In the genomic region with DNA sequence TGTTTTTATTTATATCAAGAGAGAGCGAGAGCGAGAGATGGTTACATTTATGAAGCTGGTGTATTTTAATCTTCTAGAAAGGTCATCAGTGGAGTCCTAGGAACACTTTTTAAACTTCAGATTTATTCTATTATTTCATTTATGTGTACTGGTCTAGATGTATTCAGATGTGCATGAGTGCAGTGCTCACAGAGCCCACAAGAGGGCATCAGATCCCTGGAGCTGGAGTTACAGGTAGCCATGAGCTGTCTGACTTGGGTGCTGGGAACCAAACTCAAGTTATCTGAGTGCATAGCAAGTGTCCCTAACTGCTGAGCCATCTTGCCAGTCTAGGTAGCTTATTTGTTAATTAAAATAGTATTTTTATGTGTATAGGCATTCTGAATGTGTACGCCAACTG, we compare ENCODE assay signal across 9 mouse cellular contexts.
DNase-seq lines count a peak whose midpoint lies in the region; ATAC-seq and TF ChIP-seq lines count a peak whose summit lies in the region.
"Had no signal": no experiment of that assay in that cellular context is flagged by ENCODE, and none has a peak within 500 bp of the region (broad histone marks: within the 10 kb centered on the region; RNA-seq: fewer than 3 reads in every experiment).

No protein-coding gene starts in this region.

- H3K27me3 ChIP-seq in liver, embryonic 14.5 days (ENCODE audit: control insufficient read depth, insufficient read depth, low read length) = no peaks in the 10 kb centered on the region
- no peaks in the 10 kb centered on the region for H3K27me3 ChIP-seq in liver, embryonic 11.5 days (replicated peaks; ENCODE audit: control insufficient read depth, insufficient read depth, low read length)
- no peaks in the 10 kb centered on the region for H3K27me3 ChIP-seq in embryonic facial prominence, embryonic 10.5 days (replicated peaks; ENCODE audit: low read depth, poor library complexity, severe bottlenecking)
- H3K27me3 ChIP-seq: limb, embryonic 15.5 days had no signal

- intact Hi-C loops in gastrocnemius, postnatal 14 days (cut with DNase I; ENCODE audit: low total_unique reads) = no loop called here

- H3K36me3 ChIP-seq in liver, embryonic 14.5 days (replicated peaks; ENCODE audit: control insufficient read depth, insufficient read depth, low read depth) = no peaks in the 10 kb centered on the region
- no peaks in the 10 kb centered on the region for H3K36me3 ChIP-seq in liver, embryonic 11.5 days (ENCODE audit: control insufficient read depth, insufficient read depth, low read length)
- H3K36me3 ChIP-seq in embryonic facial prominence, embryonic 10.5 days (replicated peaks) = no peaks in the 10 kb centered on the region
- H3K36me3 ChIP-seq: limb, embryonic 15.5 days had no signal

- no peak overlapping the region for H3K4me3 ChIP-seq in liver, embryonic 14.5 days (ENCODE audit: insufficient read depth in 1 of 2, low read depth in 2 of 2, low read length in 2 of 2)
- H3K4me3 ChIP-seq in liver, embryonic 11.5 days (ENCODE audit: low read depth, low read length) = no peak overlapping the region
- H3K4me3 ChIP-seq in embryonic facial prominence, embryonic 10.5 days = no peak overlapping the region
- H3K4me3 ChIP-seq: limb, embryonic 15.5 days had no signal

- no peak overlapping the region for H3K27ac ChIP-seq in liver, embryonic 14.5 days
- no peak overlapping the region for H3K27ac ChIP-seq in liver, embryonic 11.5 days (ENCODE audit: low read depth, low read length)
- H3K27ac ChIP-seq in embryonic facial prominence, embryonic 10.5 days (replicated peaks) = no peak overlapping the region
- H3K27ac ChIP-seq: limb, embryonic 15.5 days had no signal

- no peak overlapping the region for H3K4me2 ChIP-seq in liver, embryonic 14.5 days (ENCODE audit: low read depth)
- H3K4me2 ChIP-seq in liver, embryonic 11.5 days = no peak overlapping the region
- H3K4me2 ChIP-seq: limb, embryonic 15.5 days had no signal

- DNase-seq in gastrocnemius, postnatal 10 days = peak; percentile 26
- DNase-seq in gastrocnemius, postnatal 14 days = no peak
- DNase-seq in liver, embryonic 14.5 days (ENCODE audit: low read depth in 3 of 3, low spot score in 3 of 3) = no peak
- no peak for DNase-seq in liver, embryonic 11.5 days (ENCODE audit: low spot score)
- DNase-seq in ES-CJ7 (ENCODE audit: low read depth, low spot score) = peak; percentile 81
- DNase-seq in embryonic facial prominence, embryonic 10.5 days (ENCODE audit: low spot score) = peak; percentile 21
- DNase-seq in urinary bladder, postnatal 14 days (ENCODE audit: low spot score) = no peak

- peak; percentile 52 for TF ChIP-seq CTCF in liver, embryonic 14.5 days (IDR thresholded peaks at IDR 0.05; ENCODE audit: low read depth)

- H3K4me1 ChIP-seq in liver, embryonic 14.5 days (replicated peaks; ENCODE audit: control insufficient read depth in 2 of 2, insufficient read depth in 2 of 2, low read length in 1 of 2) = no peaks in the 10 kb centered on the region
- no peaks in the 10 kb centered on the region for H3K4me1 ChIP-seq in liver, embryonic 11.5 days (replicated peaks; ENCODE audit: control insufficient read depth, insufficient read depth, low read length)
- H3K4me1 ChIP-seq in embryonic facial prominence, embryonic 10.5 days = peaks cover 9% of the 10 kb centered on the region; the same call in 1 of the 2 replicates

- TF ChIP-seq EP300 in liver, embryonic 14.5 days (IDR thresholded peaks at IDR 0.05; ENCODE audit: low read depth) = no peak

- no peak for ATAC-seq in liver, embryonic 14.5 days (ENCODE audit: insufficient read depth)
- ATAC-seq in liver, embryonic 11.5 days (replicated peaks; ENCODE audit: low FRiP score) = no peak
- ATAC-seq in frontal cortex, adult (ENCODE audit: low TSS enrichment) = no peak

- H3K9ac ChIP-seq in liver, embryonic 14.5 days (replicated peaks) = no peak overlapping the region
- no peak overlapping the region for H3K9ac ChIP-seq in liver, embryonic 11.5 days (ENCODE audit: low read depth, low read length)
- H3K9ac ChIP-seq: limb, embryonic 15.5 days had no signal

- WGBS in liver, embryonic 14.5 days (ENCODE audit: insufficient replicate concordance) = 85% methylated on average over 3 of the region's 3 CpGs
- WGBS in liver, embryonic 11.5 days = 90% methylated on average over 3 of the region's 3 CpGs
- 97% methylated on average over 3 of the region's 3 CpGs for WGBS in embryonic facial prominence, embryonic 10.5 days

- no peaks in the 10 kb centered on the region for H3K9me3 ChIP-seq in liver, embryonic 14.5 days (ENCODE audit: control insufficient read depth, low read length)
- no peaks in the 10 kb centered on the region for H3K9me3 ChIP-seq in liver, embryonic 11.5 days (ENCODE audit: control insufficient read depth, low read length)
- H3K9me3 ChIP-seq in embryonic facial prominence, embryonic 10.5 days = 0 out of 2 replicates have a peak, but pooled peaks cover 4% of the 10 kb centered on the region
- H3K9me3 ChIP-seq: limb, embryonic 15.5 days had no signal

Comparison
In these comparisons a context has a peak if more than half of its experiments do, and no peak if none do; other contexts are left out.
1. DNase-seq: peak in gastrocnemius, postnatal 10 days (single experiment), ES-CJ7 (single experiment) and embryonic facial prominence, embryonic 10.5 days (single experiment); none in gastrocnemius, postnatal 14 days (single experiment), liver, embryonic 14.5 days (0 of 3), liver, embryonic 11.5 days (single experiment) and urinary bladder, postnatal 14 days (single experiment).